Mouse (Mus musculus): ENCODE data around the gene Slc27a1. TPM values are rescaled to one million over a fixed set of nuclear protein-coding genes. Genes with fewer than 3 reads are reported as not detected.

Slc27a1 gene
- total and polyA plus RNA-seq, 3 experiments, result 0.46 to 1.3 TPM; not detected in 1

DNA sequence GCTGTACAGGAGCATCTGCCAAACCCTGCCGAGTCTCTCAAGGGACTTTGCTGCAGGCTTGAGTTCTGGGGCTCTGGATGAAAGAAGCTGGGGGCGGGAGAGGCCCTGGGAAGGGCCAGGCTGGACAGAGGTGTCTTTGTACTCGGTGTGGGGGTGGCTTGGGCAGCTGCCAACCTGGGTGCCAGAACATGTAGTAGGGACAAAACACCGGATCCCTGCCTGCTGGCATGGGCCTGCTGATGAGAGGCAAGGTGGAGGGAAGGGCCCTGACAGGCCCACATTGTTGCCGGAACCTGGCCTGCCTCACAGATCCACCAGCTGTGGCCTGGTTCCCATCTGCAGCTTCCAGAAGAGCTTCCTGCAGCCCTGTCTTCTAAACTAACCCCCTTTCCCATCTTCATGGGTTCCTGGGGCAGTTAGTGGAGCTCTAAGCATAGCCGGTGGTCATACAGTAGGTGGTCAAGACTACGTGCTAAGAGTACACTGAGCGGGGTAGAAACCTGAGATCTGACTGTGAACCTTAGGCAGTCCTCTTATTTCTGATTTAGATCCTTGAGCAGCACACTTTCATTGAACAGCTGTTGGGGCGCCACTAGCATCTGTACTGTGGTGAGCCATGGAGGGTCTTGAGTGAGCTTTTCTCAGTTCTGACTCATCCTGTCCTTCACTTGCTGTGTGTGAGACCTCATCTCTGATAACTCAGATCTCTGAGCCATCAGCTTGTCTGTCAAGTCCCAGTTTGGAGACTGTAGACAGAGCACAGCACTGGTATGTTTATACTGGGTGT is 4.4 kb downstream of the Slc27a1 start:
- no peak overlapping the region for H3K4me3 ChIP-seq (ENCODE audit: control insufficient read depth in 1 of 2, insufficient read depth in 1 of 2, low read depth in 2 of 2, low read length in 2 of 2)
- H3K4me1 ChIP-seq (ENCODE audit: control insufficient read depth in 1 of 2, insufficient read depth in 2 of 2, low read length in 2 of 2), result no peaks in the 10 kb centered on the region; a peak in 1 of 4 replicates
- TF ChIP-seq MEF2A (IDR thresholded peaks at IDR 0.05; ENCODE audit: extremely low read depth, insufficient replicate concordance, low read depth, low read length, poor library complexity, severe bottlenecking) (no peak), NELFE (IDR thresholded peaks at IDR 0.05; ENCODE audit: low read depth, low read length) (no peak), GABPA (IDR thresholded peaks at IDR 0.05; ENCODE audit: low read depth, low read length) (no peak), MYC (IDR thresholded peaks at IDR 0.05; ENCODE audit: low read depth, low read length) (no peak), USF1 (IDR thresholded peaks at IDR 0.05; ENCODE audit: low read depth, low read length) (no peak), MAZ (IDR thresholded peaks at IDR 0.05; ENCODE audit: low read depth, low read length) (no peak), USF2 (IDR thresholded peaks at IDR 0.05; ENCODE audit: borderline replicate concordance in 1 of 2, insufficient read depth in 1 of 2, low read depth in 1 of 2, low read length in 2 of 2) (no peak), ELF1 (IDR thresholded peaks at IDR 0.05; ENCODE audit: low read depth, low read length) (no peak), ZC3H11A (IDR thresholded peaks at IDR 0.05; ENCODE audit: low read depth, low read length) (no peak), SMC3 (IDR thresholded peaks at IDR 0.05; ENCODE audit: low read depth, low read length) (no peak)
- H3K27ac ChIP-seq (ENCODE audit: control insufficient read depth, low read depth, low read length), result no peak overlapping the region
- H3K79me2 ChIP-seq (ENCODE audit: control insufficient read depth, insufficient read depth, low read length, poor library complexity), result no peaks in the 10 kb centered on the region
- no peak overlapping the region for H3K9ac ChIP-seq (ENCODE audit: control insufficient read depth, low read depth, low read length, poor library complexity, severe bottlenecking)
- H3K27me3 ChIP-seq (ENCODE audit: control insufficient read depth in 1 of 2, insufficient read depth in 2 of 2, low read length in 2 of 2), result no peaks in the 10 kb centered on the region; a peak in 2 of 4 replicates
- no peaks in the 10 kb centered on the region for H3K9me3 ChIP-seq (replicated peaks; ENCODE audit: insufficient read depth, low read length)
- no peaks in the 10 kb centered on the region for H3K36me3 ChIP-seq (ENCODE audit: control insufficient read depth in 1 of 2, insufficient read depth in 2 of 2, low read length in 2 of 2)
- DNase-seq (ENCODE audit: low read depth, low spot score), result no peak

DNA sequence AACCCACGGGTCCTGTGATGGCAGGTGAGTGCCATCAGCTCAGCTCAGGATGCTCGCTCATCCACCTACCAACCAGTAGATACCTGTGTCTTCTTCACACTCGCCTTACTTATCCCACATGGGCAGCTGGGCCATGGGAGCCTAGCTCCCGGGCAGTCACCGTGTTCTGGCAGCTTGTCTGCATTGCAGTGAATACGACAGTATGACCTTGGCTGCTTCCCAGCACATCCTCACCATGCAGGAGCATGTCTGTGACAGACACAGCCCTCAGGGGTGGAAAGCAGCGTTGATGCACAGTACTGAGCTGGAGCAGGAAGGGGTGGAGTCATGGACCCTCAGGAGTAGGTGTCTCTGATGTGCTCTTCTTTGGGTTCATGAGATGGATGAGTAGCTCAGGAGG is 5.7 kb downstream of the Slc27a1 start:
- no peak for DNase-seq (ENCODE audit: low read depth, low spot score)
- H3K36me3 ChIP-seq (ENCODE audit: control insufficient read depth in 1 of 2, insufficient read depth in 2 of 2, low read length in 2 of 2), result no peaks in the 10 kb centered on the region
- H3K4me3 ChIP-seq (ENCODE audit: control insufficient read depth in 1 of 2, insufficient read depth in 1 of 2, low read depth in 2 of 2, low read length in 2 of 2), result no peak overlapping the region
- TF ChIP-seq TBP (IDR thresholded peaks at IDR 0.05; ENCODE audit: low read depth, low read length) (no peak), ELF1 (IDR thresholded peaks at IDR 0.05; ENCODE audit: low read depth, low read length) (no peak), GABPA (IDR thresholded peaks at IDR 0.05; ENCODE audit: low read depth, low read length) (no peak), EP300 (IDR thresholded peaks at IDR 0.05; ENCODE audit: low read depth in 1 of 2, low read length in 2 of 2) (no peak), ZNF384 (IDR thresholded peaks at IDR 0.05; ENCODE audit: low read depth, low read length) (no peak), USF2 (IDR thresholded peaks at IDR 0.05; ENCODE audit: borderline replicate concordance in 1 of 2, insufficient read depth in 1 of 2, low read depth in 1 of 2, low read length in 2 of 2) (no peak), JUND (IDR thresholded peaks at IDR 0.05; ENCODE audit: low read depth, low read length) (no peak), KAT2A (conservative IDR thresholded peaks at IDR 0.05; ENCODE audit: low read depth, low read length) (no peak), RCOR1 (IDR thresholded peaks at IDR 0.05; ENCODE audit: low read depth, low read length) (no peak), MAX (IDR thresholded peaks at IDR 0.05; ENCODE audit: low read length) (no peak), ETS1 (IDR thresholded peaks at IDR 0.05; ENCODE audit: low read depth, low read length) (no peak), ZC3H11A (IDR thresholded peaks at IDR 0.05; ENCODE audit: low read depth, low read length) (no peak), POLR2A (IDR thresholded peaks at IDR 0.05; ENCODE audit: control insufficient read depth in 1 of 2, insufficient read depth in 1 of 2, low read depth in 1 of 2, low read length in 2 of 2, poor library complexity in 1 of 2) (no peak), TCF12 (IDR thresholded peaks at IDR 0.05; ENCODE audit: low read depth, low read length) (no peak), CTCF (IDR thresholded peaks at IDR 0.05 in 2 of 3, conservative IDR thresholded peaks at IDR 0.05 in 1 of 3; ENCODE audit: control insufficient read depth in 1 of 3, insufficient read depth in 1 of 3, low read depth in 2 of 3, low read length in 3 of 3, poor library complexity in 1 of 3, severe bottlenecking in 1 of 3) (no peak)
- no peaks in the 10 kb centered on the region for H3K79me2 ChIP-seq (ENCODE audit: control insufficient read depth, insufficient read depth, low read length, poor library complexity)
- no peaks in the 10 kb centered on the region; a peak in 2 of 4 replicates for H3K27me3 ChIP-seq (ENCODE audit: control insufficient read depth in 1 of 2, insufficient read depth in 2 of 2, low read length in 2 of 2)
- no peaks in the 10 kb centered on the region for H3K9me3 ChIP-seq (replicated peaks; ENCODE audit: insufficient read depth, low read length)
- no peak overlapping the region for H3K27ac ChIP-seq (ENCODE audit: control insufficient read depth, low read depth, low read length)
- H3K4me1 ChIP-seq (ENCODE audit: control insufficient read depth in 1 of 2, insufficient read depth in 2 of 2, low read length in 2 of 2), result 0 out of 4 replicates have a peak, but pooled peaks cover 0 to 3% of the 10 kb centered on the region in 2 experiments
- no peak overlapping the region for H3K9ac ChIP-seq (ENCODE audit: control insufficient read depth, low read depth, low read length, poor library complexity, severe bottlenecking)

Measured in MEL (cell line).